Mouse (Mus musculus) cerebellum, adult (tissue): ENCODE results near the gene Ccnd2.

Experiments used
- ATAC-seq: cut with Nextera tagmentation; 2 replicates; pipeline ENCODE4 v1.9.2; 2017; ENCODE audit warnings: mild to moderate bottlenecking, moderate library complexity, mixed read lengths; ENCODE audit not compliant: insufficient number of reproducible peaks, low FRiP score, low TSS enrichment

Ccnd2 gene

GRCm38 (mm10) chr6:127152106-127152951 lies at the start of gene Ccnd2:
TSS of gene Ccnd2 (minus strand) at chr6:127152193.
- no peak for ATAC-seq

GRCm38 (mm10) chr6:127196985-127197384 lies 45.0 kb upstream of the Ccnd2 start:
- ATAC-seq, result no peak

GRCm38 (mm10) chr6:127181296-127181695 lies 29.3 kb upstream of the Ccnd2 start:
- ATAC-seq, result no peak

GRCm38 (mm10) chr6:127179056-127179759 lies 27.2 kb upstream of the Ccnd2 start:
- ATAC-seq, result no peak

- ATAC-seq, result no peak
Measured at GRCm38 (mm10) chr6:127177962-127178361, 26.0 kb upstream of the Ccnd2 start.

GRCm38 (mm10) chr6:127177441-127177840 lies 25.4 kb upstream of the Ccnd2 start:
- ATAC-seq, result no peak

GRCm38 (mm10) chr6:127172461-127172860 lies 20.5 kb upstream of the Ccnd2 start:
- no peak for ATAC-seq

- no peak for ATAC-seq
Measured at GRCm38 (mm10) chr6:127170734-127171133, 18.7 kb upstream of the Ccnd2 start.

- ATAC-seq, result no peak
Measured at GRCm38 (mm10) chr6:127165663-127166062, 13.7 kb upstream of the Ccnd2 start.

GRCm38 (mm10) chr6:127162842-127163241 lies 10.8 kb upstream of the Ccnd2 start:
- no peak for ATAC-seq

- ATAC-seq, result no peak
Measured at GRCm38 (mm10) chr6:127157321-127157720, 5.3 kb upstream of the Ccnd2 start.

- no peak for ATAC-seq
Measured at GRCm38 (mm10) chr6:127155468-127155867, 3.5 kb upstream of the Ccnd2 start.

- no peak for ATAC-seq
Measured at GRCm38 (mm10) chr6:127154708-127155268, 2.8 kb upstream of the Ccnd2 start.

GRCm38 (mm10) chr6:127153972-127154707 lies 2.1 kb upstream of the Ccnd2 start:
- no peak for ATAC-seq

GRCm38 (mm10) chr6:127153296-127153800 lies 1.4 kb upstream of the Ccnd2 start:
- no peak for ATAC-seq

- no peak for ATAC-seq
Measured at GRCm38 (mm10) chr6:127151565-127152105, 358 bp downstream of the Ccnd2 start.

GRCm38 (mm10) chr6:127150663-127151564 lies 1.1 kb downstream of the Ccnd2 start:
- ATAC-seq, result no peak

- ATAC-seq, result no peak
Measured at GRCm38 (mm10) chr6:127149944-127150662, 1.9 kb downstream of the Ccnd2 start.
